Mouse (Mus musculus) layer of hippocampus, adult 18-20 months (tissue): ENCODE measurements at regions not wholly inside any gene's neighbourhood (a gene's known extent, or its start where the extent isn't known, plus 50 kb on each side); places are given as distances from the start of the nearest gene placed in this dataset.

Experiments
- DNase-seq, 2 experiments: peaks; one replicate each; pipeline ENCODE4 v3.0.0; 2022; ENCODE audit warnings: low spot score in 2 of 2

DNA sequence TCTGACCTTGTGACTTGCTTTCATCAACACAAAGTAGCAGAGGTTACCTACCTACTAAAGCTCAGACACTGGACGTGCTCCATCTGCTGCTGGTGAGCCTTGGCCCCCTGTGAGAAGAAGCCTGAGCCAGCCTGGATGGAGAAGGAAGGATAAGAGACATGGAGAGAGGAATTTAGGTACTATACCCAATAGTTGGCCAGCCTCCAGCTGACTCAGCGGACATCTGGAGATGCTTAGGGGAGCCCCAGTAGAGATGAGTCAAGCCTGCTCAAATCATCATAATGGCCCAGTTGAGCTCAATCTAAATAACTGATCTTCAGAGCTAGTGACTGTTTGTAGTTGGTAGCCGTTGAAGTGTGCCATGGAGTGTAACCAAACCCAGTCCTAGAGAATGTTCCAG is 53.7 kb upstream of the Ripply2 start:
- peak; percentile 29 to 51 for DNase-seq

DNA sequence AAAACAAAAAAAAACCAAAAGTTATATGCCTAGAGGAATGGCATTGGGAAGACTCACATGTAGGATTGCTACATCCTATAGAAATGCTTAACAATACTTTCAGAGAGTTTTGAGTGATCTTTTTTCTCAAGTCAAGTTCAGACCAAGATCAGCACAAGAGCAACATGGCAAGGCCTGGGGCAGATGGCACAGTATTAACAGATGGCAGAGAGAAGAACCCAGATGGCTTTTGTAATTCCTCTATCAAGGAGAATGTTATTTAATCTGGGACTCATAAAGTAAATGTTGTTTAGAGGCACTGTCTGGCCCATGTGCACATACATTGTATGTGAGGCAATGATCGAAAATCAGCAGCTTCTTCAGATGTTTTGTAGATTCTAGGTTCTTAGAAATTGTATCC is 58.3 kb upstream of the Ripply2 start:
- DNase-seq, result peak in 1 of 2 experiments; percentile 68

DNA sequence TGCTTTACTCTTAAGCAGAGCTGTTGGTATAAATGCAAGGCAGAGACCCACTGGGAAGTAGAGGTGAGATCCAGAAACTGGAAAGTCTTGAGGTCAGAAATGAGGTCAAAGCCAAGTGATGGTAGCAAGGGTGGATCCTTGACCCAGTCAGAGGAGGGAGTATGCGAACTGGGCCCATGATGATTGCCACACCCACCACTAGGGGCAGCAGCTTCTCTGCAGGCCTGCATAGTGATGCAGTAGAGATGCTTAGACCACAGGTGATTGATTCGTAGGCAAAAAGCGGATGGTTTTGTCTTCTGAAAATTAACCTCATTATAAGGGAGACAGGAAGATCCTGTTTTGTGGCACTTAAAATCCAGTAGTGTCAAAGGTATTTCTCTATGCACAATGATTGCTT is 59.6 kb upstream of the Ripply2 start:
- DNase-seq, result no peak

DNA sequence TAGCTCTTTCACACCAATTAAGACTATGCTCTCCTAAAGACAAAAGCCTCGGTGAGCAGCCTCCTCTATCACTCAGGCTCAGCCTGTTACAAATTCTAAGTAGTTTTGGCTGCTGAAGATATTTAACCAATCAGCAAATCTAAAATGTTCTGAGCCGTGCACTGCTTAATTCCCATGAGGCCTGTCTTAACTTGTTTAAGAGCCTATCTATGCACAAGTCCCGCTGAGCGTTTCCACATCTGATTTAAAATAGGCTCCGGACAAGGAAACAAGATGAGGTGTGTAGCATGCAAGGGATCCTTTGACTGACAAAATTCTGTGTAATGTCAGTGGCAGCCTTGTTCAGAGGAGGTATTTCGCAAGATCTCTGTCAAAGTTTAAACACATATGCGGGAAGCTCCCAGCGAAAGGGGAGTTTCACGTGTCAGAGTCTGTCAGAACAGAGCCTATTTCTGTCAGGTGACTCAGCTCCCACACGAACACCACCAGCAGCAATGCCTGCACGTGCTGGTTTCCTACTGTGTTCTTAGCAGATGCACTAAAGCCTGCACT is 63.3 kb upstream of the Ripply2 start:
- no peak for DNase-seq

DNA sequence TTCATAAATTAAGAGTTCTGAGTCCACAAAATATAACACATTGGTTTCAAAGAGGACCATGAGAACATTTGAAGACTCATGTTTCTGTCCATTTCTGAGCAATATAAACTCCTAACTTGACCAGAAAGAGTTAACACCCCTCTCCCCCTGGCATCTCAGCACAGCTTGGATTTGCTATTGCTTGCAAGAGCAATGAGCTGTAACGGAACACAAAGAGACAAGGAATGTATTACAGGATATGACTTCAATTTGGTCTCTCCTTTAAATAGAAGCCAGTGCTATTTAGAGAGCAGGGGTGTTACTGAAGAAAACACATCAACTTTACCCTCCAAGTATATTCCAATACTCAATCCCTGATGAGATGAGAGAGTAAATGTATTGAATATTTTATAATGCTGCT is 65.5 kb upstream of the Ripply2 start:
- DNase-seq, result no peak

DNA sequence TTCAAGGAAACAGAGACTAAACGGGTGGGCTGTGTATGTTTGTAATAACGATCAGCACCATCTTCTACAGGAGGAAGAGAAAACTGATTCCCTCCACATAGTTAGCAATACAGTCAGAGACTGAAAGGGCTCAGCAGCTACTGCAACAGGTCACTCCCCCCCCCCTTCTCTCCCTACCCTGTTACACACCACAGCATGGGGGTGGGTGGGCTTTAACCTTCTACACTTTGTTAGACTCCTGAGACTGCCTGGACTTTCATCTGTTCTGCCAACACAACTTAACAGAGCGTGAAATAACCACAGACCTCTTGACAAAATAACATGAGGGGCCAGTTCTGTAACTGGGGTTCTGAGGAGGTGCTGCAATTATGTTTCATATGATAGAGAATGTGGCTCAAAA is 50.7 kb upstream of the Snap91 start:
- no peak for DNase-seq
